Mouse (Mus musculus) heart, postnatal 0 days (tissue): ENCODE data around the gene 1700088E04Rik.

Source experiments
- CTCF ChIP-seq: IDR thresholded peaks from 2 replicates; pipeline ENCODE4 v1.5.1; 2016; ENCODE audit warnings: antibody characterized with exemption, control low read depth, low read depth
- EP300 ChIP-seq: IDR thresholded peaks from 2 replicates; pipeline ENCODE4 v1.6.1; 2016; ENCODE audit warnings: antibody characterized with exemption, low read depth

DNA sequence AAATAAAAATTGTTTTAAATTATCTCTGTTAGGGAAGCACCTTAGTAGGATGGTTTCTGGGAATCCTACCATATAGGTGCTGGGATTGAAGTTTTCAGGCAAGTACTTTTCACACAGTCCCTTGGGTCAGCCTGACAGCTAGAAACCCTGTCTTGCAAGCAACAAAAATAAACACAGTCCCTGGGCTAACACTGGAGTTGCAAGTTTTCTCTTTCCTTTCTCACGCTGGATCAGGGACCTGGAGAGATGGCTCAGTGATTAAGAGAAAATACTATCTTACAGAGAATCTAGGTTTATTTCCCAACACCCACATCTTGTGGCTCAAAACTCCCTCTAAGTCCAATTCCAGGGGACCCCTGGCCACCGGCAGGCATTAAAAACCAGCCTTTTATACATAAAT is 43.9 kb downstream of the 1700088E04Rik start:
- peak; percentile 31 for TF ChIP-seq EP300
- TF ChIP-seq CTCF, result no peak
